Mouse (Mus musculus) cerebellum, postnatal 25 days (tissue): Measurements from ENCODE around the gene Gdnf.

ENCODE experiments used
- DNase-seq, 2 experiments: peaks; one replicate each; pipeline ENCODE4 v3.0.0; 2021; ENCODE audit warnings: mixed read lengths in 2 of 2

Gdnf gene

GRCm38 (mm10) chr15:7862890-7863289 is 52.2 kb downstream of the Gdnf start:
- no peak for DNase-seq

DNA sequence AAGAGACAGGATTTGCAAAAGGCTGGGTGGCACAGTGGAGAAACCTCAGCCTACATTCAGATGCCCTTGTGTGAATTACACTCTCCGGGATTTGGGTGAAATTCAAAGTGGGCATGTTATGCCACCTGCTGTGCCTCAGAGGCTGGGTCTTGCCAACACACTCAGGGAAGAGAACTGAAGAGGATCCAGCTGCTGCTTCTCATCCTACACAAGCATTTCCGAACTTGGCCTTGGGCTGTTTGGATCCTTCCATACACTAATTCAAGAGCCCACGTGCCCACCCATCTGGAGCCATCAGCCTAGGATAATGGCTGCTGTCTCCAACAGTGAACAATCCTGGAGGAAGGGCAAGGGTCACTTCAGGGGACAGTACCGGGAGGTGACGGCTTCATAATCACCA is 52.7 kb downstream of the Gdnf start:
- no peak for DNase-seq

DNA sequence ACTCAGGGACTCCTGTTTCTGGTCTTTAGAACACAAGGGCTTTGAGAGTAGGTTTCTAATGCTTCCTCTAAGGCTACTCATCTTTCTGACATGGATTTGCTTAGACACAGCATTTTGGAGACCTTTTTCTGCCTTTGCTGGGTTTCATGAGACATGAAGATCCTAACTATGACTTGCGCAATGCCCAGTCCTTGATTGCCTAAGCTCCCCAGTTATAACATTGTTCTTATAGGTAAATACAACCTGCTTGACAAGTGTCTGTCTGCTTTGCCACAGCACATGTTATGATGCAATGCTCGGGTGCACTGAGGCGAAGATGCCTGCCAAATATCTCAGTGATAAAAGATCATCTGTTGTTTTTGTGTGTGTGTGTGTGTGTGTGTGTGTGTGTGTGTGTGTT is 54.7 kb downstream of the Gdnf start:
- DNase-seq, result no peak

DNA sequence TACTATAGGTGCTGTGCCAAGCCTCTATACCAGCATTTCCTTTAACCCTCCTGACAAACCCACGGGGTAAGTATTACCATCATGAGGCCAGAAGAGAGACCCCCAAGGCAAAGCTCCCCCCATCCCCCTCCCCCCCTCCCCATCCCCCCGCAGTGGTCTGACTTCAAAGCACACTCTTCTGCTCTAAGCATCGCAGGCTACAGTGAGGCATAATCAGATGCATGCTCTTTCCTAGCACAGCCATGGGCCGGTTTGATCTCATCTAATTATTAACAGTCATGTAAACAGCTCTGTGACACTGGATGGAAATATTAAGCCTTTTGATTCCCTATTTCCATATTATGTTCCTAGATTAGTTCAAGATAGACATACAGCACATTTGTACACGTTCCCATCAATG is 61.8 kb downstream of the Gdnf start:
- DNase-seq, result no peak

DNA sequence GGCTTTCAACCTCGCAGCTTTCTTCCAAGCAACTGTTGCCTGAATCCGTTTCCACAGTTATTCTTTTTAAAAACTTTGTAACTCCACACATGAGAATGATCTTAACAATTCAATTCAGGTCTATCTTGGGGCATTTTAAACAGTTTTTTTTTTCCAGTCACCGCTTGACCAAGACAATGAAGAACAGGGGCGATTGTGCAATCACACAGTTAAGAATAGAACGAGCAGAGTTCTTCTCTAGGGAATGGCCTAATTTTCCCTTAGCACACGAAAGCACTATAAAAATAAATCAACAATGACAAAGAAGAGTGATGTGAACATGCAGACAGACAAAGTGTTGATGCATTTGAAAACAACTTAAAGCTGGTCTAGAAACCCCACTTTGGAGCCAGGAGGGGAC is 65.2 kb downstream of the Gdnf start:
- DNase-seq, result no peak

DNA sequence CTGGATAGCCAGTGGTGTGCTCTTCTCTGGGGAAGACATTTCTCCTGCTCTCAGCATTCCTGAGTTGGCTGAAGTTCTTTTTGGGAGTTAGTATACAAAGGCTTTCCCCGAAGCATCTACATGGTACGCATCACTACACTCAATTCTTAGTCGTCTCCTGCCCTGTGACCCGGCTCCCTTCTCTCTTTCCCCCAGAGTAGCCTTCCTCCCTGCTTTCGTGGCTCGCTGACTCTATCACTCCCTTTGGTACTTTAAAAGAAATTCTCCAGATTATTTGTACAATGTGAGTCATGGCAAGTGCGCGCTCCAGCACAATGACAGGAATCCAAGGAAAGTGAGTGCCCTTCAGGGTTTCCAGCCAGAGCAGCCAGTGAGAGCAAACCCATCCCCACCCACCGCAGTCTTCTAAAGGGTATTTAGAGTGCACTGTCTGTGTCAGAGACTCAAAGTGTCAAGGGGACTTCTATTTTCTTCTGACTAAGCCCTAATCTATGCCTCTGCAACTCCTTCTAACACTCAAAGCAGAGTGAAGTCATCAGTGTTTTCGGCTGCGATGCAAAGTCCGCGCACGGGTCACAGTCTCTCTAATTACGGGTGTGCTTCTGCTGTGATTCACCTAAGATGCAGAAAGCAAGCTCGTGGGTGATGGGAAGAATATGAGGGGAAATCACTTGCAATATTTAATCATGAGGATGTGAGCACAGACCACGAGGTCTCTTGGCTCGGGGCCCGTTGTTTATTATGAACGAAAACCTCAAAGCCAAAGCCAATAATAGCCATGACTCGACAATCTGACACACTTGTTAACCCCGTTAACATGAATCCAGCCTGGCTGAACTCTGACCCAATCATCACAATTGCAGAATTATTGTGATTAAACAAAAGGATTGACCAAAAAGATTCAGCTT is 67.2 kb downstream of the Gdnf start:
- DNase-seq, result no peak

DNA sequence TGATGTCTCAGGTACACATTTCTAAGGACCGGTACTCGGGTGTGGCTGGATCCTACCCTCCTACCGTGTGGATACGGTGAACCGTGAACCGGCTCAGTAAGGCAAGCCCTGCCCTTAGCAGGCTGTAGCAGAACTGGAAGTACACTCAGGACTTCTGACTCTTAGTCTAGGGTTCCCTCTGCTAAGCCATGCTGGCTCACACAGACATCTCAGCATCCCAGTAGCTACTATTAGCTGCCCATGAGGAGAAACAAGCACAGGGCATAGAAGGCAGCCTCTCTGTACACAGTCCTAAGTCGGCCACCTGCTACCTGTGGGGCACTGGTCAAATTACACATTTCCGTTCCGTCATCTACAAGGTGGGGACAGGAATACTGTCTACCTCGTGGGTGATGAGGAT is 68.2 kb downstream of the Gdnf start:
- no peak for DNase-seq

GRCm38 (mm10) chr15:7879956-7880355 is 69.3 kb downstream of the Gdnf start:
- DNase-seq, result no peak

DNA sequence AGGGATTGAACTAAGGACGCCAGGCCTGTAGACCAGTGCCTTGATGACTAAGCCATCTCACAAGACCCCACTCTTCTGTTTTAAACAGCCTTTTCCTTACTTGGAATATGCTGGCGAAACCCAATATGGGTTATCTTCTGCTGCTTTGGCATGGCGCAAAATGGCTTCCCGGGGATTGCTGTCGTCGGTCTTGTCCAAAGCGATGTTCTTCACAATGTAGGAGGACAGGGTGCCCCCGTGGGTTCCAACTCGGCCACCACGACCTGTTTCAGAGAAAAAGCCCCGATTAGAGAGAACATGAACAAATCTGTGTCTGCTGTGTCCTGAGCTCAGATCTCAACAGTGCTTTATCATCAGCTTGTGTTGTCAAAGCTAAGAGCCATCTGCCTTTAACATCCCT is 73.5 kb downstream of the Gdnf start:
- DNase-seq, result no peak

DNA sequence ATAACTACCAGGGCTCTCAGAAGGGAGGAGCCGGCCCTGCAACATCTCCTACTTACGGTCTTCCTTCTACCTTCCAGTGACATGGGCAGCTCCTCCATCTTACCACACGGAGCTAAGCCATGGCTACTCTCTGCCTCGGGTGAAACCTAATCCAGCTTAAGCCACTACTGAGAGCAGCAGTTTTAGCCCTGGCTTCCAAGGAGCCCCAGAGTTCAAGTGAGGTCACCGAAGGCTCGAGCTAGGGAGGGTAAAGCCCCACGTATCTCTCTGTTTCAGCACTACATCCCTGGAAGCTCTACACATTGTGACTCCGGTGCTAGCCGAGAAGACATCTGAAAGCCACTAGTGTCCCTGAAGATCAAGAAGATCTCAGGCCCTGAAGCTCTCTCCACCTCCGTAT is 74.5 kb downstream of the Gdnf start:
- DNase-seq, result no peak

GRCm38 (mm10) chr15:7886591-7886990 is 75.9 kb downstream of the Gdnf start:
- DNase-seq, result no peak
